Mouse (Mus musculus) heart, embryonic 14.5 days (tissue): ENCODE measurements around the gene Osbpl5. TPM values are rescaled to one million over a fixed set of nuclear protein-coding genes. Genes with fewer than 3 reads are reported as not detected.
A peak's percentile ranks its signal among the peaks of the same experiment; 100 is the strongest.
"Not testable (repeated sequence)": the region's sequence is repeated elsewhere in the genome, so short reads cannot be mapped to it uniquely, and the experiment has no call there.

Experiments used
- ATAC-seq: fragments of 200-750 bp; cut with Nextera tagmentation; 2 replicates; pipeline ENCODE4 v1.8.0; 2017; ENCODE audit warnings: low read depth, moderate TSS enrichment; ENCODE audit not compliant: insufficient number of reproducible peaks, insufficient read depth, low FRiP score
- H3K27ac ChIP-seq, 2 experiments: fragments of 200-500 bp in 1 of 2; fragments of 300-500 bp in 1 of 2; sonication (generic) in 1 of 2; replicated peaks in 1 of 2; 2 replicates each; pipeline ENCODE4 v1.5.1; 2012 to 2014; ENCODE audit warnings: low read depth in 2 of 2, low read length in 2 of 2, control low read depth in 1 of 2, mild to moderate bottlenecking in 1 of 2, mixed read lengths in 1 of 2; ENCODE audit not compliant: control insufficient read depth in 1 of 2, insufficient read depth in 1 of 2
- H3K27me3 ChIP-seq: fragments of 300-500 bp; sonication (generic); 2 replicates; pipeline ENCODE4 v1.6.1; 2014; ENCODE audit warnings: mild to moderate bottlenecking, low read length, control low read depth; ENCODE audit not compliant: control insufficient read depth, insufficient read depth
- H3K36me3 ChIP-seq: fragments of 300-500 bp; sonication (generic); 2 replicates; pipeline ENCODE4 v1.6.1; 2014; ENCODE audit warnings: mild to moderate bottlenecking, control low read depth, low read length, mixed read lengths; ENCODE audit not compliant: control insufficient read depth, insufficient read depth
- H3K4me1 ChIP-seq, 2 experiments: fragments of 200-500 bp in 1 of 2; fragments of 300-500 bp in 1 of 2; sonication (generic) in 1 of 2; 2 replicates each; pipeline ENCODE4 v1.6.1; 2012 to 2014; ENCODE audit warnings: low read length in 2 of 2, control low read depth in 1 of 2, mixed read lengths in 1 of 2; ENCODE audit not compliant: control insufficient read depth in 2 of 2, insufficient read depth in 2 of 2
- H3K4me2 ChIP-seq: fragments of 300-500 bp; sonication (generic); 2 replicates; pipeline ENCODE4 v1.6.1; 2014; ENCODE audit warnings: mild to moderate bottlenecking, low read length
- H3K4me3 ChIP-seq, 2 experiments: fragments of 200-500 bp in 1 of 2; fragments of 300-500 bp in 1 of 2; sonication (generic) in 1 of 2; 2 replicates each; pipeline ENCODE4 v1.5.1; 2012 to 2014; ENCODE audit warnings: low read length in 2 of 2, mild to moderate bottlenecking in 2 of 2, control low read depth in 1 of 2, low read depth in 1 of 2, moderate library complexity in 1 of 2; ENCODE audit not compliant: control insufficient read depth in 1 of 2, insufficient read depth in 1 of 2
- H3K9ac ChIP-seq: fragments of 300-500 bp; sonication (generic); 2 replicates; pipeline ENCODE4 v1.6.1; 2014; ENCODE audit warnings: mild to moderate bottlenecking, low read length
- H3K9me3 ChIP-seq: fragments of 300-500 bp; sonication (generic); 2 replicates; pipeline ENCODE4 v1.6.1; 2016; ENCODE audit warnings: low read length, control low read depth; ENCODE audit not compliant: control insufficient read depth
- WGBS: fragments of 180-500 bp; shearing (Covaris S2); extraction: QIAGEN DNeasy Blood & Tissue Kit; methylation state at CpG from one replicate; pipeline ENCODE4 v1.1.7; 2014; 5-methylcytosine and 5-hydroxymethylcytosine counted together
- microRNA-seq: library from miRNA; unstranded; fragments of <30 nt; microRNA quantifications from one replicate; pipeline ENCODE4, GENCODE M21; 2016
- polyA plus RNA-seq: library from polyadenylated mRNA; unstranded; fragments of >200 nt; fragmentation: Nextera tagmentation; extraction: Ambion mirVana; gene quantifications from 2 replicates; pipeline ENCODE4 v1.2.1, GENCODE M21; 2014

Osbpl5 gene
- polyA plus RNA-seq, 1 experiment from 2014 or later: 34.9 TPM

GRCm38 (mm10) chr7:143663470-143663869 is 93.3 kb downstream of the Osbpl5 start:
- 63% methylated on average over 2 of the region's 2 CpGs for WGBS
- no peak overlapping the region for H3K27ac ChIP-seq
- no peaks in the 10 kb centered on the region for H3K36me3 ChIP-seq
- no peaks in the 10 kb centered on the region for H3K4me1 ChIP-seq
- 0 out of 2 replicates have a peak, but pooled peaks cover 2% of the 10 kb centered on the region for H3K9me3 ChIP-seq
- H3K4me2 ChIP-seq: no peak overlapping the region
- no peak for ATAC-seq
- H3K9ac ChIP-seq: no peak overlapping the region
- H3K27me3 ChIP-seq: no peaks in the 10 kb centered on the region
- H3K4me3 ChIP-seq: no peak overlapping the region

GRCm38 (mm10) chr7:143660797-143661196 is 96.0 kb downstream of the Osbpl5 start:
- no peak overlapping the region for H3K4me2 ChIP-seq
- no peak overlapping the region for H3K4me3 ChIP-seq
- H3K36me3 ChIP-seq: no peaks in the 10 kb centered on the region
- H3K9ac ChIP-seq: no peak overlapping the region
- H3K9me3 ChIP-seq: 0 out of 2 replicates have a peak, but pooled peaks cover 2% of the 10 kb centered on the region
- H3K27me3 ChIP-seq: no peaks in the 10 kb centered on the region
- no peak overlapping the region for H3K27ac ChIP-seq
- ATAC-seq: no peak
- H3K4me1 ChIP-seq: no peaks in the 10 kb centered on the region

- not testable (repeated sequence) for H3K4me1 ChIP-seq, H3K36me3 ChIP-seq, H3K9ac ChIP-seq, H3K27me3 ChIP-seq, H3K27ac ChIP-seq, H3K9me3 ChIP-seq
- ATAC-seq: 0 out of 2 replicates have a peak, but pooled peaks have one; percentile 43
- WGBS: 53% methylated on average over 10 of the region's 10 CpGs
- peak overlapping the region; percentile 90 for H3K4me2 ChIP-seq
- peak overlapping the region in 1 of 2 experiments; percentile 60; a peak in 2 of 4 replicates for H3K4me3 ChIP-seq
Observed at GRCm38 (mm10) chr7:143649769-143650346, 106.9 kb downstream of the Osbpl5 start.

- no peaks in the 10 kb centered on the region for H3K4me1 ChIP-seq
- H3K27me3 ChIP-seq: no peaks in the 10 kb centered on the region
- peak within 1 kb of the TSS; percentile 52 to 60 for H3K4me3 ChIP-seq
- no peaks in the 10 kb centered on the region for H3K36me3 ChIP-seq
- H3K9me3 ChIP-seq: 0 out of 2 replicates have a peak, but pooled peaks cover 3% of the 10 kb centered on the region
- peak; percentile 83 for ATAC-seq
- no peak within 1 kb of the TSS for H3K27ac ChIP-seq
- H3K4me2 ChIP-seq: peak within 1 kb of the TSS; percentile 90
- H3K9ac ChIP-seq: peak within 1 kb of the TSS; percentile 68
- 4% methylated on average over 38 of the region's 39 CpGs for WGBS
Observed at GRCm38 (mm10) chr7:143649034-143649768, 107.6 kb downstream of the Osbpl5 start, which contains the start of gene Tnfrsf22. Gene Tnfrsf22, minus strand, starts transcription at chr7:143649661.

GRCm38 (mm10) chr7:143643949-143644348 is 112.8 kb downstream of the Osbpl5 start:
- ATAC-seq, H3K4me3 ChIP-seq, H3K27me3 ChIP-seq, H3K36me3 ChIP-seq, H3K4me2 ChIP-seq, H3K9ac ChIP-seq, H3K4me1 ChIP-seq, H3K9me3 ChIP-seq, H3K27ac ChIP-seq: not testable (repeated sequence)
- WGBS: 67% methylated on average over 2 of the region's 2 CpGs

Small RNAs within 50 kb of the gene (microRNA-seq; reads per million reads assigned to microRNA genes)
- gene Gm22064: not detected

Other genes starting within 250 kb of the Osbpl5 start
- gene Nap1l4, start 207.9 kb downstream of the Osbpl5 start, polyA plus RNA-seq: 108 and 114 TPM in 2 replicates
- gene Cars, start 156.9 kb downstream of the Osbpl5 start, polyA plus RNA-seq: 24.3 and 24.5 TPM in 2 replicates
- 0.63 and 0.80 TPM in 2 replicates for gene Tnfrsf26, start 128.3 kb downstream of the Osbpl5 start, polyA plus RNA-seq
- 4.0 and 4.6 TPM in 2 replicates for gene Tnfrsf22, start 107.3 kb downstream of the Osbpl5 start, polyA plus RNA-seq
- 1.3 and 2.2 TPM in 2 replicates for gene Tnfrsf23, start 71.1 kb downstream of the Osbpl5 start, polyA plus RNA-seq
- not detected in 2 replicates for gene Mrgprg, start 10.0 kb upstream of the Osbpl5 start, polyA plus RNA-seq
- 1.5 and 2.3 TPM in 2 replicates for gene Mrgpre, start 27.5 kb upstream of the Osbpl5 start, polyA plus RNA-seq
- gene Nadsyn1, start 65.9 kb upstream of the Osbpl5 start, polyA plus RNA-seq: 7.2 and 9.2 TPM in 2 replicates
- gene Dhcr7, start 66.2 kb upstream of the Osbpl5 start, polyA plus RNA-seq: 20.2 and 24.7 TPM in 2 replicates
- gene Gm498, start 109.9 kb upstream of the Osbpl5 start, polyA plus RNA-seq: not detected in 2 replicates
- 0.16 and 0.49 TPM in 2 replicates for gene Shank2, start 244.9 kb upstream of the Osbpl5 start, polyA plus RNA-seq